Mouse (Mus musculus) liver, adult 2 months (tissue): ENCODE measurements at regions not wholly inside any gene's neighbourhood (a gene's known extent, or its start where the extent isn't known, plus 50 kb on each side); places are given as distances from the start of the nearest gene placed in this dataset.

Experiments
- CTCF ChIP-seq: fragments of 200-500 bp; IDR thresholded peaks from 2 replicates; pipeline ENCODE4 v1.5.1; 2011; ENCODE audit warnings: low read depth, low read length, control low read depth
- POLR2A ChIP-seq: fragments of 200-500 bp; IDR thresholded peaks from 2 replicates; pipeline ENCODE4 v1.6.1; 2011; ENCODE audit warnings: low read length, control low read depth; ENCODE audit not compliant: insufficient read depth; ENCODE audit errors: extremely low read depth

DNA sequence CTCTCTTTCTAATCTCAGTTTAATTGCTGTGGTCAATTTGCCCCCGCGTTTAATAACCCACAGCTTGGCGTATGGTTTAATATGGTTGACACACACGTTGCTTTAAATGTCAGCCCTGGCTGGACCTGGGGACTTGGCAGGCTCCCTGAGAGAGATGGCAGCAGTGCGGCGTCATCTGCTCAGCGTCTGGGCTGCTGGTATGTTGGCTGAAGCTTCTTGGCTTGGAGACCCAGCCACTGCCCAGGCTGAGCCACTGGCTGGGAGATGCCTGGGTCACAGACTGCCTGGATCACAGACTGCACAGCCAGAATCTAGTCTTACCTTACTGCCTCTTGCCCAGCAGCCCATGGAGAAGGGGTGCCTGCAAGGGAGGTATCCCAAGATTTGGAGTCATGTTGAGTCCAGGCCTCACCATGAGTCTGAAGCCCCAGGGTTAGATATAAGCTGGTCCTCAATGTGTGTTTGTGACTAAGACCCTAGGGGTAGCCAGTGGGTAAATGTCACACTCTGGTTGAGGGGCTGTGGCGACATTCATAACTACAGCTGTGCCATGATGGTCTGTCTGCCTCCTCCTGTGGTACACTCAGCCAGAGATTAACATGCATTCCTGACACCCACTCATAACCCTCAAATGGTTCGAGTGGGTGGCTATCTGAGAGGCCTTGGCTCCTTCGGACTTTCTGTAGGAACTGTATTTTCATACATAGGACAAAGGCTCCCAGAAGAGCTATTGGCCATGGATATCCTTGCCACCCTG is 99.8 kb upstream of the Irx3 start:
- TF ChIP-seq POLR2A (no peak), CTCF (no peak)
